Mouse (Mus musculus): ENCODE results near the gene Mtmr12.

Mtmr12 gene

DNA sequence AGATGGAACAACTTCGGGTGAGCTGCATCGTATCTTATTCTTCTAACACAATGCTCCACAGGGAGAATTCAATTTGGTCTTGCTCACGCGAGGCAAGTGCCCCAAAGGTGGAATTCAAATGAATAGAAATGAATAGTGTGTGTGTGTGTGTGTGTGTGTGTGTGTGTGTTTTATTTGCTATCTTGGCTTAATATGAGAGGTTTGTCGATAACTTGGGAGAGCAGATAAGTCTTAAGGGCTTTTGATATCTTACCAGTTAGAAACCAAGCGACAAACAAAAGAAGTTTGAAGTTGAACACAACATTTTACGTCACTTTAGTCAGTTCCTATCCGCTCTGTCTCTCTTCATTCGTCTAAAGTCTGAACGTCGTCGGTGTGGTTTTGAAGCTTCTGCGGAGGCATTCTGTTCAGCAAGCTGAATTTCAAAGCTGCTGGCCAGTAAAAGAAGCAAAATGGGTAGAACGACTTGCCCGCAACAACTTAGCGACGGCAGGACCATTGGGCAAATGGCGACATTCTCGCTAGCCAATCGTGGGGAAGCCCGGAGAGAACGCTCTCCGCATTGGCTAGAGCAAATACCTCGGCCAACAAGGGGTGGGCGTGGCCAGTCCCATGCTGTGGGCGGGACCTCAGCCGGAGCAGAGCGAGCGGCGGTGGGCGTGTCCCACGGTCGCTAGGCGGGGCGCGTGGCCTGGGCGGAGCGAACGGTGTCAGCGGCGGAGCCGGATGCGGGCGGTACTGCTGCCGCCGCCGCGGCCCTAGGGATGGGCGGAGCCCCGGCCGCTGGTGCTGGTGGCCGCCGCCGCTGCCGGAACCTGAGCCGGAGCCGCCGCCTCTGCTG is at the start of gene Mtmr12:
Mtmr12 (plus strand) TSS at position 710 of the 841 bp plus-strand sequence.
- in situ Hi-C loops (cut with MboI; ENCODE audit: unreplicated experiment in 2 of 2) = loop anchor here in 1 of 2 experiments (5.0 to 10.0 kb wide), 2 partner anchors 43 to 160 kb away; no protein-coding TSS in a partner anchor

DNA sequence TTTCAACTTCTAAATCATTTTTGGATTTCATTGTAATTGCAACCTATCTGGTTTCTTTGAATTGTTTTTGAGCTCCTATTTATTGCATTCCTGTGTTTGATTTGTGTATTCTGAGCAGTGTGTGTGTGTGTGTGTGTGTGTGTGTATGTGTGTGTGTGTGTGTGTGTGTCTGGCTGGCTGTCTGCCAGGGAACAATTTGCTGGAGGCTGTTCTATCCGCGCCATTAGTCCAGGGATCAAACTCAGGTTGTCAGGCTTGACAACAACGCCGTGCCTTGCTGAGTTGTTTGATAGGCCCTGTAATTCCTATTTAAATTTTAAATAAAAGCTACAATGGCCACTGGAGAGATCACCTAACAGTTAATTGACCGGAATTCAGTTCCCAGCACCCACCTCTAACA is 26.7 kb upstream of the Mtmr12 start:
- in situ Hi-C loops (cut with MboI; ENCODE audit: unreplicated experiment in 2 of 2) = no loop called here

GRCm38 (mm10) chr15:12181181-12181805 is 23.5 kb upstream of the Mtmr12 start:
- in situ Hi-C loops (cut with MboI; ENCODE audit: unreplicated experiment in 2 of 2) = loop anchor here in 1 of 2 experiments (5.0 kb wide), 1 partner anchor 34 kb away; no protein-coding TSS in a partner anchor

DNA sequence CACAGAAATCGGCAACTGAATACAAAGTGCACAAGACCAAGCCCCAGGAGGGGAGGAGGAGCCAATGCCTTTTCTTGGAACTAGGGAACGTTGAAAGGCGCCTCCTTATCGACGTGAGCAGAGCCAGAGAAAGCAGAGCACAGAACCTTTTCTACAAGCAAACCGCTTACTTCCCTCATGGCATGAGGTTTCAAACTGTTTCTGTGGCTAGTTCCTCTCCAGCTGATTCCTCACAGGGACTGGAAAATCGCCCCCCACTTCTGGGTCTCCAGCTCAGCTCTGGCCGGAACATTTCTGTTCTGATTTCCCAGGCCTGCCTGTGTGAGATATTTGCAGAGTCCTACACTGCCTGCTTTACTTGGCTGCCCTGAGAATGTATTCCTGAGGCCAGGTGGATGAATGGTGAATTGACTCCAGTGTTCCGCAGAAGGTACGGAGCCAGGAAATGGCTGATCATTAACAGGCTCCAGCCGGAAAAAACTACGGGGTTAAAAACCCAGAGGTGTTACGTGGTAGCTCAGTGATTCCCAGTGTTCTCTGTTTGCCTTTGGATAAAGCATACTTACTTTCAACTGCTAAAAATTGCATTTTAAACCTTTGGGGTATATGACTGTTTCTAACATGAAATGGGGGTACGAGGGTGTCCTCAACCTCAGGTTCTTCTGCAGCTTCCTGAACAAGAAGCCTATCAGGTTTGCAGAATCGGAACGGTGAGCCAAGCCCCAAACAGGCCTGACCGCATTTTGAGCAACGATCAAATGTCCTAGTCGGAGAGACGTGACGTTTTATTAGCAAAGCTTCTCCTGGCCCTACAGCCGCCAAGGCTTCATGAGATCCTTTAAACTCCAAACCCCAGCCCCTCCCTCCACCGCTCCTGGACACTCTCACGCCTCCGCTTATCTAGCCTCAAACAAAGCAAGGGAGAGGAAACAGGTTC is 10.7 kb upstream of the Mtmr12 start:
- in situ Hi-C loops (cut with MboI; ENCODE audit: unreplicated experiment in 2 of 2) = loop anchor here (5.0 to 10.0 kb wide), 5 partner anchors 73 to 601 kb away; no protein-coding TSS in a partner anchor

- in situ Hi-C loops (cut with MboI; ENCODE audit: unreplicated experiment in 2 of 2) = loop anchor here (5.0 to 10.0 kb wide), 7 partner anchors 52 to 600 kb away; no protein-coding TSS in a partner anchor
Measured at GRCm38 (mm10) chr15:12194817-12195735, 9.8 kb upstream of the Mtmr12 start.

GRCm38 (mm10) chr15:12195966-12196365 is 8.9 kb upstream of the Mtmr12 start:
- in situ Hi-C loops (cut with MboI; ENCODE audit: unreplicated experiment in 2 of 2) = loop anchor here (5.0 to 10.0 kb wide), 4 partner anchors 51 to 599 kb away; no protein-coding TSS in a partner anchor

- in situ Hi-C loops (cut with MboI; ENCODE audit: unreplicated experiment in 2 of 2) = loop anchor here (5.0 to 10.0 kb wide), 4 partner anchors 51 to 598 kb away; no protein-coding TSS in a partner anchor
Measured at GRCm38 (mm10) chr15:12196410-12197191, 8.2 kb upstream of the Mtmr12 start.

GRCm38 (mm10) chr15:12197361-12197760 is 7.5 kb upstream of the Mtmr12 start:
- in situ Hi-C loops (cut with MboI; ENCODE audit: unreplicated experiment in 2 of 2) = loop anchor here (5.0 to 10.0 kb wide), 4 partner anchors 50 to 597 kb away; no protein-coding TSS in a partner anchor

DNA sequence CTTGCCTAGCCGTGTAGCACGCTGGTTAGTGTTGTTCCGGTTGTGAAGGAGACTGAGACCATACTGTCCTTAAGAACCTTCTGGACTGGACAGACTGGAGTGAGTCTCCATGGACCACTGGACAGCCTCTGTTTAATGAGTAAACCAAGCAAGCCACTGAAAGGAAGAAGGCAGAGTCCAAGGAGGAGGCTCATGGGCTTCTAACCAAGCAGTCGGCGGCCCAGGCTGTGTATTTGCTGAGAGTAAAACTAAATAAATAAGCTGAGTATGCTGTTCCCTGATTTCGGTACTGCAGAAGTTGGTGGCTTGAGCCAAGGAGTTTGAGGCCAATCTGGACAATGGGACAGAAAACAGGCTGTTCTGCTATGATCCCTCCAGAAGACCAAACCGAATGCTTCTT is 4.8 kb upstream of the Mtmr12 start:
- in situ Hi-C loops (cut with MboI; ENCODE audit: unreplicated experiment in 2 of 2) = loop anchor here in 1 of 2 experiments (10.0 kb wide), 1 partner anchor 165 kb away; no protein-coding TSS in a partner anchor

DNA sequence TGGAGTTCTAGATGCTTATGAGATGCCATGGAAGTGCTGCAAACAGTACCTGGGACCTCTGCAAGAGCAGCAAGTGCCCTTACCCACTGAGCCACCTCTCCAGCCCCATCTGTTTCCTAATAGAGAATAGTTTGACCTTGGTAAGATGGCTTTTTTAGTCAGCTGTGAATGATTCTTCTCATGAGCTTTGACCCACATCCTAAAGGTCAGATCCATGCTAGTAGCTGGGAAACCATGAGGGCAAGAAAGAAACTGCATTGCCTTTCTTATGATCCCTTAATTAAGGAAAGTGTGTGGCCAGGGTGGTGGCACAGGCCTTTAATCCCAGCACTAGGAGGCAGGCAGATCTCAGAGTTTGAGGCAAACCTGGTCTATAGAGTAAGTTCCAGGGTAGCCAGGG is 3.0 kb upstream of the Mtmr12 start:
- in situ Hi-C loops (cut with MboI; ENCODE audit: unreplicated experiment in 2 of 2) = loop anchor here in 1 of 2 experiments (10.0 kb wide), 1 partner anchor 163 kb away; no protein-coding TSS in a partner anchor

GRCm38 (mm10) chr15:12202456-12202855 is 2.4 kb upstream of the Mtmr12 start:
- in situ Hi-C loops (cut with MboI; ENCODE audit: unreplicated experiment in 2 of 2) = loop anchor here in 1 of 2 experiments (10.0 kb wide), 1 partner anchor 162 kb away; no protein-coding TSS in a partner anchor

GRCm38 (mm10) chr15:12203008-12203407 is 1.8 kb upstream of the Mtmr12 start:
- in situ Hi-C loops (cut with MboI; ENCODE audit: unreplicated experiment in 2 of 2) = loop anchor here in 1 of 2 experiments (10.0 kb wide), 1 partner anchor 162 kb away; no protein-coding TSS in a partner anchor

DNA sequence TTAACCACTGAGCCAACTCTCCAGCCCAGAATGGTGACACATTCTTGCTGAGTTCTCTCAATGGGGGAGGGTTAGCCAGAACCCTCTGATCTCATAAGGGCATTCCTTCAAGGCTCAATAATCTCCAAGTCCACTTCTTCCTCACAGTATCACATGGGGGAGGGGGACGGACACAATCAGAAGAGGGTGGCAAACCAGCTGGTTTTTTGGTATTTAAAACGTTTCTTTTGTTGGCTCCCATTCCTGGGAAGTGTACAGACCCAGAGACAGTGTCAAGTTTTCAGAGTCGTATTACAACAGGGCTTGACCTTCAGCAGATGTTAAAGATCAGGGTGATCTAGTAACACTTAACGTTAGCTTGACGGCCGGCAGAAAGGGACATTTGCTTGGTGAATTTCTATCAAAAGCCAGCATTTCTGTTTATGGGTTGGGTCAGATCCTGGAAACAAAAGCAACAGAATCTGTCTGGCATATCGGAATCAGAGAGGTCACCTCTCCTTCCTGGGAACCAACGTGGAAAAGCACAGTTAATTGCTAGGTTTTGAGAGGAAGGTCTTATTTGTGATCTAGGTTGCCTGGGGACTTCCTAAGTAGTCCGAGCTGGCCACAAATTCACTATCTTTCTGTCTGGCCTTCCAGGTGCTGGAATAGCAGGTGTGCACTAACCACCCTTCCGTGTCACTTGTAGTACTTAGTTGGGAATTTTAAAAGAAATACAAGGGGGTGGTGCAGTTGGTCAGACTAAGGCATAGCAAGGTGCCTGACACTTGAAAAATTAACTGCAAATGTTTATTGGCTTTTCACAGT is 1.1 kb upstream of the Mtmr12 start:
- in situ Hi-C loops (cut with MboI; ENCODE audit: unreplicated experiment in 2 of 2) = loop anchor here in 1 of 2 experiments (10.0 kb wide), 1 partner anchor 161 kb away; no protein-coding TSS in a partner anchor

DNA sequence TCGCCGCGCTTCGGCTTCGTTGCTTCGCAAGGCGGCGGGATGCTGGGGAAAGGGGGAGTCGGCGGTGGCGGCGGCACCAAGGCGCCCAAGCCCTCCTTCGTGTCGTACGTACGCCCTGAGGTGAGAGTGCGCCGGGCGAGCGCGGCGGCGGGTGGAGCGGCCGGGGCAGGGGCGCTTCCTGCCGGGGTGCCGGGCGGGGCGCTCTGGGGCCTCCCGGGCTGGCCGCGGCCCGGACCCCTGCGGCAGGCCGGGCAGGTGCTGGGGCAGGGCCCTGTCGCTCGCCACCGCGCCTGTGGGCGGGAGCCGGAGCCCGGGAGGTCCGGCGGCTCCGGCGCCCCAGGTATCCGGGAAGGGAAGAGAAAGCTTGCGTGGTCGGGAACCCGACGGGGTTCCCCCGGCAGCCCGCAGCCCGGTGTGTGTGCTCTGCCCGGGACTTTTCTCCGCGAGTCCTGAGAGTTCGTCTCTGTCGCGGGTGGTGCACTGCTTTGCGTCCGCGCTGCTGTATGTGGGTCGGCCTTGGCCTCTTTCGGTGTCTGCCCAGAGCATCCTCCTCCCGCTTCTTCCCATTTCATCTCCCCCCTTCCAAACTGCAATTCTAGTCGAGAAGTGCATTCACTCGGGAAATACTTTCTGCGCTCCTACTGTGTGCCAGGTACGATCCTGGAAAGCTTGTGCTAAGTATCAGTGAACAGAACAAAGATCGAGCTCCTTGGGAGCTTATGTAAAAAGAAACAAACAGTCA is 503 bp downstream of the Mtmr12 start:
- in situ Hi-C loops (cut with MboI; ENCODE audit: unreplicated experiment in 2 of 2) = loop anchor here in 1 of 2 experiments (5.0 to 10.0 kb wide), 2 partner anchors 42 to 159 kb away; no protein-coding TSS in a partner anchor

DNA sequence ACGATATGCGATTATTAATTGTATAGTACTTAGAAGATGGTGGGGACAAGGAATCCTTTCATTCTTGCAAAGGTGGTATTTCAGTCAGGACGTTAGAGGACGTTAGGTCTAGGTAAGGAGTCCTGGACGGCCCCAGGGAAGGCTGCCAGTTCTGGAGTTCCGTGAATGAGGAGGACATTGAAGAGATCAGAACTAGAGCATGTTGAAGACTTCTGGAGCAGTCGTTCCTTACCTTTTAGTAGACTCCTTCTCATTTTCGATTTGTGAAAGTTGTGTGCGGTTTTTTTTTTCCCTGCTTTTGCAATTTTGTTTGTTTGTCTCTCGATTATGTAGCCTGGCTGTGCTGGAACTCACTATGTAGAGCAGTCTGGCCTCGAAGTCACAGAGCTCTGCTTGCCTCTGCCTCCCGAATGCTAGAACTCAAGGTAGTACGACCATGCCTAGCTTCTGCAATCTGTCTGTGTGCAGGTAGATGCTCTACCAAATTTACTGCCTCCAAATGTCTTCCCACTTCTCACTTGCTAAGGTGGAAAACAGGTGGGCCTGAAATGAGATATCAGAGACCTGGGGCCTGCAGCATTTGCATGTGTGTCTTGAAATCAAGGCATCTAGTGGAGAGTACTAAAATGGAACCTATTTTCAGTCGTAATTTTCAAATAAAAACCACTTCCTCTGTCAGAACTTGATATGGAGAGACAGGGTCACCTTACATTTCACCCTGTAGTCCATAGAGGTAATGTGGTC is 1.2 kb downstream of the Mtmr12 start:
- in situ Hi-C loops (cut with MboI; ENCODE audit: unreplicated experiment in 2 of 2) = loop anchor here in 1 of 2 experiments (5.0 to 10.0 kb wide), 2 partner anchors 41 to 159 kb away; no protein-coding TSS in a partner anchor

All from v-Abl transformed pro-B cells (cell line).